Mouse (Mus musculus) adrenal gland, adult (tissue): ENCODE data around the gene Dlgap4.
A peak's percentile ranks its signal among the peaks of the same experiment; 100 is the strongest.

ENCODE experiments used
- DNase-seq, 2 experiments: peaks; one replicate each; pipeline ENCODE4 v3.0.0; 2022 to 2023; ENCODE audit warnings: low spot score in 1 of 2; ENCODE audit not compliant: inconsistent age in 2 of 2

Dlgap4 gene

GRCm38 (mm10) chr2:156613541-156614257, at the start of gene Dlgap4:
Gene Dlgap4 (plus strand): TSS chr2:156613705.
- DNase-seq, result peak; percentile 53 to 74

GRCm38 (mm10) chr2:156566512-156566911, 47.0 kb upstream of the Dlgap4 start:
- peak; percentile 59 to 80 for DNase-seq

- peak; percentile 58 to 73 for DNase-seq
Observed at GRCm38 (mm10) chr2:156568647-156569046, 44.9 kb upstream of the Dlgap4 start.

DNA sequence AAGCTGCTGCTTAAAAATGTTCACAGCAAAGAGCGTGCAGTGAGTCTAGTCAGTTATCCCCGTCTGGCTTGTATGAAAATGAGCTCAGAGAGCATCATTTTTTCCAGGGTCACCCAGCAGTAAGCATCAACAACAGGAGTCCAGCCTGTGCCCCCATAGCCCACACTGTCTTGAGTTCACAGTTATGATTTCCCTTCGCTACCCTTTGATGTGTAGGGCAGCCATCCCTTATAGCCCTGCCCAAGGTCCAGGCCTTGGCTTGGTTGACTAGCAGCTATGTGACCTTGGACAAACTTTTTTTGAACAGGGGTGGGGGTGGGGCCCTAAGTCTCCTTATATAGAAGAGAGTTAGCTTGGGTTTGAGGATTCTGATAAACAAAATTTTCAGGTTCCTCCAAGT, 44.2 kb upstream of the Dlgap4 start:
- peak; percentile 77 to 84 for DNase-seq

- peak in 1 of 2 experiments; percentile 56 for DNase-seq
Observed at GRCm38 (mm10) chr2:156571521-156571920, 42.0 kb upstream of the Dlgap4 start.

- DNase-seq, result peak in 1 of 2 experiments; percentile 44
Observed at GRCm38 (mm10) chr2:156576850-156577587, 36.5 kb upstream of the Dlgap4 start.

DNA sequence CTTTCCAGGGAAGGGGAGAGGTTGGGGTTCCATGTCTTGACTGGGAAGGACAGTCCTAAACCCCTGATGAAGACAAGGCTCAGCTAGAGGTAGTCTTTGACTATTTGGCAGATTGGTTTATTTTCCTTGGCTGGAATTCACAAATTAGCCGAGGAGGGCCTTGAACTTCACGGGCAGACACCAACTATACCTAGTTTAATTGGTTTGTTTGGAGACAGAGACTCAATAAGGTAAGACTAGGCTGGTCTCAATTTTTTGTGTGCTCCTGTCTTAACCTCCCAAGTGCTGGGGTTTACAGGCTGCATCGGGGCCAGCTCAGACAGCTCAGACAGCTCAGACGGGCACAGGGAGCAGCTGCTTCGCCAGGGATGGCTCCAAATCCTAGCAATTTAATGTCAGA, 33.0 kb upstream of the Dlgap4 start:
- peak in 1 of 2 experiments; percentile 86 for DNase-seq

GRCm38 (mm10) chr2:156581244-156581643, 32.3 kb upstream of the Dlgap4 start:
- peak in 1 of 2 experiments; percentile 69 for DNase-seq

- no peak for DNase-seq
Observed at GRCm38 (mm10) chr2:156582887-156583286, 30.6 kb upstream of the Dlgap4 start.

DNA sequence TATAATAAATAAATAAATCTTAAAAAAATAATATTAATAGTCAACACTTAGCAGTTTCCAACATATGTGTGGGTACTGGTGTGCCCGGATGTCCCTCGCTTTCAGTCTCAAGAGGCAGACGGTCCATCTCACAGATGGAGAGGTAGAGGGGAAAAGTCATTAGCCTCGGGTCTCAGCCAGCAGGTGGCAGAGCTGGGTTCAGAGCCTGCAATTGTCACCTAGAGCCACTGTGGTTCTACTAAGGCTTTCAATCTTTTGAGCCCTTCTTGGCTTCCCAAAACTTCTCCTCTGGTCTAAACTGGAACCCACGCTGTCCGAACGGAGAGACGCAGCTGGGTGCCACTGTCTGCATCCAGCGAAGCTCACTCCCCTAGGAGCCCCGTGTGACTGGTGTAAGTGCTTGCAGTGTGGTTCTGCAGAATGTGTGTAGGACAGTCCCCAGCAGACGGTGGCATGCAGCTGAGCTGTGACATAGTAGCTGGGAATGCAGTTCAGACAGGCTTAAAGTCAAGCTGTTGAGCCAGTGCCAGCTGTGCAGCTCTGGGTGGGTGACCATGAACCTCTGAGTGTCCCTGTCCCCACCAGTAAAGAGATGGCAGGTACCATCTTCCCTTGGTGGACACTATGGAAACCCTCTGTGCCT, 29.2 kb upstream of the Dlgap4 start:
- peak; percentile 52 to 72 for DNase-seq

DNA sequence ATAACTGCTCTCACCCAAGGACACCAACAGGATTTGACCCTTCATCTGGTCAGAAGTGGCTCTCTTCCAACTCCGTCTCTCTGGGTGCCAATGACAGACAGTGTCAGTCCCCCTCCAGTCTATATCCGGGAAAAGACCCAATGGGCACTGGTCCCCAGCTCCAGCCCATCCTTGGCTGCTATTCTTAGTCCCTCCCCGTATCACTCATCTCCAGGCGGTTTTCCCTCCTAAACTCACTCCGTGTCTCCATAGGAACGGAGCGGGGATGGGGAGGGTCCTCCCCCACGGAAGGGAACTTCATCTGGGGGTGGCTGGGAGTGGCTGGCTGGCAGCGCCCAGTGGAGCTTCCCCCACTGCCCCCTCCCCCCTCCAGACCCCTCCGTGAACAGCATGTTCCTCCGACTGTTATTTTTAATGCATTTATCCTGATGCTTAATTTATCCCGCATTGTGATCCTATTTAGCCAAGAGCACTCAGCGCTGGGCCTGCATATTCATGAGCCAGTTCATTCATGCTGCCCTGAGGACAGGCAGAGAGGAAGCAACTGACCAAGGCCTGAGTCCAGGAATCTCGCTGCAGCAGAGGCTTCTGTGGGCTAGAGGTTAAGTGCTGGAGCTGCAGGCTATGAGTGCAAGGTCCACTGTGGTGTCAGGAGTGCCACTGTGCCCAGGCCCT, 28.6 kb upstream of the Dlgap4 start:
- peak in 1 of 2 experiments; percentile 69 for DNase-seq

DNA sequence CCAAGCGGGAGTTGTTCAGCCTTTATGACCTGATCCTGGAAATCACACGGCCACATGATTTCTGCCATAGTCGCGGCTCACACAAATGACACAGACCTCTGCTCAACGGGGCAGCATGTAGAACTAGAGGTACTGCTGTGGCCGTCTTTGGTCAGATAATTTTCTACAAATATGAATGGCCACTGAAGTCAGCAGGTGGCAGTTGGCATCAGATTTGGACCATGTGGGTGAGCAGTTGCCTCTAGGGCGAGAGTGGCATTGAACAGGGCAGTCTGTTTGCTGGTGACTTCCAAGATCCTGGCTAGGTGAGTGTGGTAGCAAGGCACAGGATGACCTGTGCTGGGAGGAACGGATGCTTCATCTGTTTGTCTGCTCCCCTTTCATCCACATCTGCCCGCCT, 24.0 kb upstream of the Dlgap4 start:
- no peak for DNase-seq

GRCm38 (mm10) chr2:156594987-156595490, 18.5 kb upstream of the Dlgap4 start:
- DNase-seq, result no peak

DNA sequence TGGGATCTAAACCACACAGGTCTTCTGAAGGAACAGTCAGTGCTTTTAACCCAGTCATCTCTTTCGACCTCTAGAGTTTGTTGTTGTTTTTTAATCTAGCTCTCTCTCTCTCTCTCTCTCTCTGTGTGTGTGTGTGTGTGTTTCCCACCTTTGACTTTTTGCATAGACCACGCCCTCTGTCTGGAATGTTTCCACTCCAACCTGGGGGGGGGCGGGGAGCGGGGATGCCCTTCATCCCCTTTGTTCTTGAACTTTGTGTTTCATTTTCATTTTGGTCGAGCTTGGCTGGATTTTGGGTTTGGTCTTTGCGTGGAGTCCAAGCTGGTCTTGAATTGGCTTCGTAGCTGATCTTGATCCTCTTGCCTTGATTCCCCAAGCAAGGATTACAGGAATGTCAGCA, 10.9 kb upstream of the Dlgap4 start:
- no peak for DNase-seq

- DNase-seq, result no peak
Observed at GRCm38 (mm10) chr2:156603671-156604070, 9.8 kb upstream of the Dlgap4 start.

DNA sequence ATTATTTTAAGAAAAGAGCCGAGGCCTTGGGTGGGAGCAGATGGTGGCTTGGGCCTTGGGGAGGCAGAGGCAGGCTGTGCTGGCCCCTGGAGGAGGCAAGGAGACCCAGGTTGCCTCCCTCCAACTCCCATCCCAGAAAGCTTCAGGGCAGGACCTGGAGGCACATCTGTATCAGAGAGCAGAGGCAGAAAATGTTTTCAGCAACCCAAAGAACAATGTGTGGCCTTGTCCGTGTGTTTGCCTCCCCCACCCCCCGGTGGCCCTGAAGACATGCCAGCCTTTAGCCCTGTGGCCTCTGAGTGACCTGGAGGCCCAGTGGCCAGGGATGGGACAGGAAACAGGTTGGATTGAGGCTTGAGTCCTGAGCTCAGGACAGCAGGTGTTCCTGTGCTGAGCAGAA, 8.4 kb upstream of the Dlgap4 start:
- no peak for DNase-seq

DNA sequence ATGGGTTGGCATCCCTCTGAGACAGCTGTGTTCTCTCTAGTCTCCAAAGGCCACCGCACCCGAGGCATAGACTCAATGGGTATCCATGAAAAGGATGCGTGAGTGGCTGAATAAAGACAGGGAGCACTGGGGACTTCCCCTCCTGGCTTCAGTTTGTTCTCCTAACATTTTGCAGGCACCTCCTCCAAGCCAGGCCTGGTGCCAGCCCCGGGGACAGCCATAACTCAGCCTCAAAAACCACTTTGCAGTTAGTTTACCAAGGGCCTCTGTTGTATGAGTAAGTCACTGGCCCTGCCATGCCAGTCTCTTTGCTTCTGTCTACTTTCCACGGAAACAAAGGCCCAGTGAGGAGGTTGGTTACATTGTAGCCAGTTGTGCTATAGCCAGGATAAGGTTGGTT, 7.5 kb upstream of the Dlgap4 start:
- DNase-seq, result peak; percentile 69 to 81

- DNase-seq, result peak; percentile 77 to 92
Observed at GRCm38 (mm10) chr2:156613081-156613540, 394 bp upstream of the Dlgap4 start.

DNA sequence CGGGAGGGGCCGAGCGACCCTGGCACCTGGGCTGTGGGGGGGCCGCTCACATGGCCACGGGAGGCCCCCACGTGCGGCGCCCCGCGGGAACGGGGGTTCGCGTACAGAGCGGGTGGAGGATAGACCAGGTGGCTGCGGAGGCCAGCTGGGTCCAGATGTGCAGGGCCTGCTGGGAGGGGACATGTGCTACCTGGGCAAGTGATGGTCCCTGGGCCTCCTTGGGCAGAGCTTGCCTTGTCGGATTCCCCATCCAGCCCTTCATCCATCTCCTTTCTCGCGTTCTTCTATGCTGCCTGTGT, 702 bp downstream of the Dlgap4 start:
- DNase-seq, result peak in 1 of 2 experiments; percentile 36

- peak in 1 of 2 experiments; percentile 46 for DNase-seq
Observed at GRCm38 (mm10) chr2:156614661-156615654, 1.5 kb downstream of the Dlgap4 start.
